Mouse (Mus musculus): ENCODE data around the gene Gm10570.

DNA sequence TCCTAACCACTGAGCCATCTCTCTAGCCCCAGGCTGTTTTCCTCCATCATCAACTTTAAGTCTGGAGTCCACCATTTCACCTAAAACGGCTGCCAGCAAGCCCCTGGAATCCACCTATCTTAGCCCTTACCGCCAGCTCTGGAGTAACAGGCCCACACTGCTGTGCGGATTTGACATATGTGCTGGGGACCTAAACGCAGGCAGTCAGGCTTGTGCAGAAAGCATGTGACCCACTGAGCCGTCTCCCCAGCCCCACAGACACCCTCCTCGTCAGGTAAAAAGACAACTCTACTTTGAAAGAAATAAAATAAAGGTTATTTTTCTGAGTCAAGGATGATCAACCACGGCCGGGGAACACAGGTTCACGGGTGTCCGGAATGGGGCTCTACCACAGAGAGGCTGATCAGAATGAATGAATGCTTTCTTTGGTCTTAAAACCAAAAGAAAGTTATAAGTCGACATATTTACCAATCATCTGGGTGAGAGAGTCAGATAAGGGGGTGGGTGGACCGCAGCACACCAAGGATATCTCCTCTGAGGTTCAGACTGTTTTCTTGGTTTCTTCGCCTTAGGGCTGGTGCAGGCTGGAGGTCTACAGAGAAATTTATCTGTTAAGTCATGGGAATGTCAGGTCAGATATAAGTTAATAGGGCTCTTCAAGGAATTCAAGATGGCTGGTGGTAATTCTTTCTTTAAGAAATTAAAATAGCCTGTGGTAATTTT, 12.1 kb downstream of the Gm10570 start:
- no peak for TF ChIP-seq CTCF (IDR thresholded peaks at IDR 0.05; ENCODE audit: low read depth)
- TF ChIP-seq EP300 (IDR thresholded peaks at IDR 0.05; ENCODE audit: low read depth), result peak; percentile 70
